Mouse (Mus musculus): Measurements from ENCODE around the gene Csn1s2a.
"Not testable (repeated sequence)": the region's sequence is repeated elsewhere in the genome, so short reads cannot be mapped to it uniquely, and the experiment has no call there.

Gene Csn1s2a

GRCm38 (mm10) chr5:87774267-87774666 is at the start of gene Csn1s2a:
TSS of gene Csn1s2a (plus strand) at chr5:87774567.
- ATAC-seq (ENCODE audit: insufficient number of reproducible peaks, low FRiP score, low TSS enrichment) = no peak

DNA sequence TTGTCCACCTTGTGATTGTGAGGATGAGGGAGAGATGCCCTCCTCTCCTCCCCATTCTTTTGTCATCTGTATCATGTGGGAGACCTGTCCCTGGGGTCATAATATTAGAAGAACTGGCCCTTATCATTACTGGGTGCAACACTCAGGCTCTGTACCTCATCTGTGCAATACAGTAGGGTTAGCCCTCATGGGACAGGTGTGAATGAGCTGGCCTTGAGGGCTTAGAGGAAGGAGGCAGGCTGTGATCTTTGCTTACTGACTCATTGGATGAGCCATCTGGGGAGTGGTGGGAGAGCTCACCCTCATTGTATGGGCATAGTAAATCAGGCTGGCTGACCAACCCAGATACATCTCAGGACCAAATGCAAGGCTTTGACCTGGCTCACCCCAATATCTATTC is 39.5 kb upstream of the Csn1s2a start:
- no peak for ATAC-seq (ENCODE audit: insufficient number of reproducible peaks, low FRiP score, low TSS enrichment)

- ATAC-seq (ENCODE audit: insufficient number of reproducible peaks, low FRiP score, low TSS enrichment) = no peak
Observed at GRCm38 (mm10) chr5:87753471-87753870, 20.9 kb upstream of the Csn1s2a start.

GRCm38 (mm10) chr5:87764546-87764945 is 9.8 kb upstream of the Csn1s2a start:
- ATAC-seq (ENCODE audit: insufficient number of reproducible peaks, low FRiP score, low TSS enrichment) = no peak; the same call in 1 of the 2 replicates

DNA sequence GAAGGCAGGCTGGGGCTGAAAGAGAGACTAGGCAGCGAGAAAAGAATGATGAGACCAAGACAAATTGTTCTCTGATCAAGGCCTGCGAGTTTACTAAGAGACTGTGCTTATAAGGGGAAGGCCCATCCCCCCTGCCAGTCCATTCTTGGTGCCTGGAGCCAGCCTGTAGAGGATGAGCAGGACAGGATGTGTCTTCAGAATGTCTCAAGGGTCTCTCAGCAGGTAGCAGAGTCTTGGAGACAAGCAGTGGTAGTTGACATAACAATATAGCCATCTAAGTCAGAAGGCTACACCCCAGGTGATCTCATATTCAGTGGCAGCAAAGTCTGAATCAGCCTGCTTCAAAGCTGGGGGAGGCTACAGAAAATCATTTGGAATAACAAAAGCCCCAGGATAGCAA is 2.2 kb upstream of the Csn1s2a start:
- ATAC-seq (ENCODE audit: insufficient number of reproducible peaks, low FRiP score, low TSS enrichment) = not testable (repeated sequence)

DNA sequence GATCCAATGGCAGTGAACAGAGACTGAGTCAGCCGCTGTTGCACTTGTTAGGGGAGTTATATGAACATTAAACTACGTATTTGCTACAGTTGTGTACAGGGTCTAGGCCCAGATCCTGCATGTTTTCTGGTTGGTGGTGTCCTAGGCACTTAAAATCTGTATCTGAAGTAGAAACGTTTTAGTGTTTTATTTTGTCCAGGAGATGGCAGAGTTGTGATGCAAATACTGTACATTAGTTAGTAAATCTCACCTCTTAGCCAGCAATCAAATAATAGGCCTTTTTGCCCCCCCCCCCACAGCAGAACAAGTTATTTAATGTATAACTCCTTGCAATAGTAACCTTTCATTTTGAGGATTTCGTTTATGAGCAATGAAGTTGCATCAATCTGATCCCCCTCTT is 8.4 kb downstream of the Csn1s2a start:
- no peak for ATAC-seq (ENCODE audit: insufficient number of reproducible peaks, low FRiP score, low TSS enrichment)

- ATAC-seq (ENCODE audit: insufficient number of reproducible peaks, low FRiP score, low TSS enrichment) = no peak
Observed at GRCm38 (mm10) chr5:87807782-87808181, 33.4 kb downstream of the Csn1s2a start, which contains the start of gene Csn1s2b. TSS of gene Csn1s2b (plus strand) at chr5:87808082.

DNA sequence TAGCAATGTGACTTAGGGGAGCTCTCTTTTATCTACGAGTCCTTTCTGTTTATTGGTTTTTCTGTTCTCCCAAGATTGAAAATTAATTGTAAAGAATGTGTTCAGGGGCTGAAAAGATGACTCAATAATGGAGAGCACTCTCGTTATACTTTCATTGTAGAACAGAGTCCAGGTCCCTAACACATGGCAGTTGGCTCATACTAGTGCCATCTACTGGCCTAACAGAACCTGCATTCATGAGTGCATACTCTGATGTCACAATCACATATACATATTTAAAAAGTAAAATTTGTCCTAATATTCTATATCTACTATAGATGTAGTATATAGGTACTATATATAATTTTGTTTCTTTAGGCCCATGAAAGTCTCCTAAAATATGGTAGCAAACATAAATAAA is 34.9 kb downstream of the Csn1s2a start:
- ATAC-seq (ENCODE audit: insufficient number of reproducible peaks, low FRiP score, low TSS enrichment) = no peak

GRCm38 (mm10) chr5:87825386-87825785 is 51.0 kb downstream of the Csn1s2a start, which contains the start of gene Prr27:
TSS of gene Prr27 (plus strand) at chr5:87825686.
- no peak for ATAC-seq (ENCODE audit: insufficient number of reproducible peaks, low FRiP score, low TSS enrichment)
